Mouse (Mus musculus) C2C12 (cell line): ENCODE measurements around the gene Atp1a2.

Source experiments
- CTCF ChIP-seq: IDR thresholded peaks from one replicate; pipeline ENCODE4 v1.5.1; 2011; ENCODE audit not compliant: control insufficient read depth, insufficient read depth, insufficient read length
- FOSL1 ChIP-seq: IDR thresholded peaks from one replicate; pipeline ENCODE4 v1.8.0; 2011; ENCODE audit warnings: mild to moderate bottlenecking, low read length; ENCODE audit not compliant: poor library complexity, insufficient read depth, severe bottlenecking

GRCm38 (mm10) chr1:172286740-172287139 lies 11.1 kb downstream of the Atp1a2 start:
- no peak for TF ChIP-seq FOSL1
- no peak for TF ChIP-seq CTCF
